Mouse (Mus musculus): ENCODE data around the gene Specc1. TPM values are rescaled to one million over a fixed set of nuclear protein-coding genes. Genes with fewer than 3 reads are reported as not detected.
A peak's percentile ranks its signal among the peaks of the same experiment; 100 is the strongest.

Gene Specc1
- polyA plus RNA-seq, 1 experiment: 27.7 TPM

DNA sequence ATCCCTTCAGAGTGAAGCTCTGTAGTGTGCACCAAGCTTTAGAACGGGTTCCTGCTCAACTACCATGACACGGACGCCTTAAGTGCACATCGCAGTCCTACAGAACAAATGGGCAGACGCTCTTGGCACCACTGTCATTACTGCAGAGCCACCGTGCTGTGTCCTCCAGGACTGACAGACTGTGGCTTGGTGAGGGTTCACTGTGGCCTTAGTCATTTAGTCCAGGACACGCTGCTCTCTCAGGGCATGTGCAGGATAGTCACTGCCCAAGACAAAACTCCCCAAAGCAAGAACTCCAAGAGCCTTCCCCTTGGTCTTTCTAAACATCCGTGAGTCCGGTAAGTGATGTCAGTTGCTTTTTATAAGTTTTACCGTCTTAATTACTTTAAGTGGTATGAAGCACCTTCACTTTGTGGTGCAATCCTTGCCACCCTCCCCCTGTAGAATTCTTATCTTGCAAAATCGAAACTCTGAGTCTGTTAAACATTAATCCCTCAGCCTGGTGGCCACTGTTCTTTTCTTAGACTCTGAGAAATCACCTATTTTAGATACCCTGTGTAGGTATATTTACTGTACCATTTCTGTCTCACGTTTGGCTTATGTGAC is 256.9 kb downstream of the Specc1 start:
- no peaks in the 10 kb centered on the region for H3K27me3 ChIP-seq (ENCODE audit: control insufficient read depth, insufficient read depth, insufficient read length)
- no peaks in the 10 kb centered on the region for H3K79me2 ChIP-seq (ENCODE audit: control insufficient read depth, insufficient read depth)
- H3K4me3 ChIP-seq: no peak overlapping the region
- H3K36me3 ChIP-seq (ENCODE audit: control insufficient read depth, insufficient read depth): peaks cover 24% of the 10 kb centered on the region
- H3ac ChIP-seq (ENCODE audit: control insufficient read depth, insufficient read length): no peak overlapping the region
- TF ChIP-seq MYOG (IDR thresholded peaks at IDR 0.05; ENCODE audit: control insufficient read depth in 1 of 3, insufficient read depth in 1 of 3, insufficient read length in 2 of 3, low read depth in 2 of 3) (no peak), REST (IDR thresholded peaks at IDR 0.05; ENCODE audit: insufficient read depth, insufficient read length) (no peak), POLR2AphosphoS2 (IDR thresholded peaks at IDR 0.05; ENCODE audit: insufficient read length, low read depth) (no peak), TCF12 (IDR thresholded peaks at IDR 0.05; ENCODE audit: insufficient read depth, poor library complexity, severe bottlenecking) (no peak), MAX (IDR thresholded peaks at IDR 0.05; ENCODE audit: low read depth) (no peak), CEBPB (IDR thresholded peaks at IDR 0.05; ENCODE audit: insufficient read depth, poor library complexity, severe bottlenecking) (no peak), POLR2A (IDR thresholded peaks at IDR 0.05; ENCODE audit: insufficient read length, low read depth) (no peak), E2F4 (IDR thresholded peaks at IDR 0.05; ENCODE audit: insufficient read depth) (no peak), SRF (IDR thresholded peaks at IDR 0.05; ENCODE audit: control insufficient read depth, insufficient read length, low read depth) (no peak), TCF3 (IDR thresholded peaks at IDR 0.05; ENCODE audit: insufficient read length, low read depth) (no peak), USF1 (IDR thresholded peaks at IDR 0.05; ENCODE audit: low read depth) (no peak), MYOD1 (IDR thresholded peaks at IDR 0.05; ENCODE audit: control insufficient read depth in 1 of 3, insufficient read length in 2 of 3, low read depth in 2 of 3) (no peak)
- H3K4me2 ChIP-seq (ENCODE audit: low read depth): no peak overlapping the region

DNA sequence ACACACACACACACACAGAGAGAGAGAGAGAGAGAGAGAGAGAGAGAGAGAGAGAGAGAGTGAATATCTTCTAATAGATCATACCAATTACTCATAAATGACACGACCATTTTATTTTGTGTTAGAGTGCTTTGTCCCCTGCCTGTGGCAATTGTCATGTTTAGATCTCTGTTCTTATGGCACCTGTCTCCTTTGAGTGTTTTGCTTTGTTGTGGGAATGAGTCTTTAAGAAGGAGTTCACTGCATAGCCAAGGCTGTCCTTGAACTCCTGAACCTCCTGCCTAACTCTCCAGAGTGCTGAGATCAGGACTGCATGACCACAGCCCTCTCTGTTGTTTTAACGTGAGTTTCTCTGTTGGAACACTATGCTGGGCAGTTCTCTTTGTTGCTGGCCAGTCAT is 258.5 kb downstream of the Specc1 start:
- TF ChIP-seq E2F4 (IDR thresholded peaks at IDR 0.05; ENCODE audit: insufficient read depth) (no peak), REST (IDR thresholded peaks at IDR 0.05; ENCODE audit: insufficient read depth, insufficient read length) (no peak), USF1 (IDR thresholded peaks at IDR 0.05; ENCODE audit: low read depth) (no peak), SRF (IDR thresholded peaks at IDR 0.05; ENCODE audit: control insufficient read depth, insufficient read length, low read depth) (no peak), TCF12 (IDR thresholded peaks at IDR 0.05; ENCODE audit: insufficient read depth, poor library complexity, severe bottlenecking) (no peak), POLR2AphosphoS2 (IDR thresholded peaks at IDR 0.05; ENCODE audit: insufficient read length, low read depth) (no peak), MYOG (IDR thresholded peaks at IDR 0.05; ENCODE audit: control insufficient read depth in 1 of 3, insufficient read depth in 1 of 3, insufficient read length in 2 of 3, low read depth in 2 of 3) (no peak), POLR2A (IDR thresholded peaks at IDR 0.05; ENCODE audit: insufficient read length, low read depth) (no peak), MYOD1 (IDR thresholded peaks at IDR 0.05; ENCODE audit: control insufficient read depth in 1 of 3, insufficient read length in 2 of 3, low read depth in 2 of 3) (no peak), MAX (IDR thresholded peaks at IDR 0.05; ENCODE audit: low read depth) (no peak), TCF3 (IDR thresholded peaks at IDR 0.05; ENCODE audit: insufficient read length, low read depth) (no peak), CEBPB (IDR thresholded peaks at IDR 0.05; ENCODE audit: insufficient read depth, poor library complexity, severe bottlenecking) (no peak)
- Histone ChIP-seq H3K4me3 (no peak overlapping the region), H3K4me2 (ENCODE audit: low read depth) (no peak overlapping the region), H3K79me2 (ENCODE audit: control insufficient read depth, insufficient read depth) (no peaks in the 10 kb centered on the region), H3K36me3 (ENCODE audit: control insufficient read depth, insufficient read depth) (peaks cover 16% of the 10 kb centered on the region), H3K27me3 (ENCODE audit: control insufficient read depth, insufficient read depth, insufficient read length) (no peaks in the 10 kb centered on the region), H3ac (ENCODE audit: control insufficient read depth, insufficient read length) (no peak overlapping the region)

DNA sequence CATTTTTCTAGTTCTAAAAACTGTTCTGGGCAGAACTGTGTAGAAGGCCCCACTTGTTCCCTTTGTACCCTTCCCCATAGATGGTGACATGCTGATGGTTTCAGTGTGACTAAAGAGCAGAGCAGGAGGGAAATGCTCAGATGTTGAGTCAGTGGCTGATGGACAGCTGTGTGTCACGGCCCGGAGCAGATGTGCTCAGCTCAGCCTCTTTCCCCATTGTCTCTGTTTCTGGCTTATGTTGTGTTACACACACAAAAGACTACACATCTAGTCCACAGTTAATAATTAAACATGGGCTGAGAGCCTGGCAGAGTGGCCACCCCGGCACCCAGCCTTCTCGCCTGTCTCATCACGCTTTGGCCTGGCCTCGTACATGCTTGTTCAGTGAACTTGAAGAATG is 261.2 kb downstream of the Specc1 start:
- Histone ChIP-seq H3K36me3 (ENCODE audit: control insufficient read depth, insufficient read depth) (peaks cover 4% of the 10 kb centered on the region), H3ac (ENCODE audit: control insufficient read depth, insufficient read length) (no peak overlapping the region), H3K27me3 (ENCODE audit: control insufficient read depth, insufficient read depth, insufficient read length) (no peaks in the 10 kb centered on the region), H3K4me3 (no peak overlapping the region), H3K79me2 (ENCODE audit: control insufficient read depth, insufficient read depth) (no peaks in the 10 kb centered on the region), H3K4me2 (ENCODE audit: low read depth) (peak overlapping the region; percentile 12)
- TF ChIP-seq MAX (IDR thresholded peaks at IDR 0.05; ENCODE audit: low read depth) (no peak), SRF (IDR thresholded peaks at IDR 0.05; ENCODE audit: control insufficient read depth, insufficient read length, low read depth) (no peak), MYOG (IDR thresholded peaks at IDR 0.05; ENCODE audit: control insufficient read depth in 1 of 3, insufficient read depth in 1 of 3, insufficient read length in 2 of 3, low read depth in 2 of 3) (peak in 1 of 3 experiments; percentile 67), POLR2A (IDR thresholded peaks at IDR 0.05; ENCODE audit: insufficient read length, low read depth) (no peak), CEBPB (IDR thresholded peaks at IDR 0.05; ENCODE audit: insufficient read depth, poor library complexity, severe bottlenecking) (no peak), TCF3 (IDR thresholded peaks at IDR 0.05; ENCODE audit: insufficient read length, low read depth) (no peak), E2F4 (IDR thresholded peaks at IDR 0.05; ENCODE audit: insufficient read depth) (no peak), MYOD1 (IDR thresholded peaks at IDR 0.05; ENCODE audit: control insufficient read depth in 1 of 3, insufficient read length in 2 of 3, low read depth in 2 of 3) (peak in 2 of 3 experiments; percentile 62 to 82), REST (IDR thresholded peaks at IDR 0.05; ENCODE audit: insufficient read depth, insufficient read length) (no peak), POLR2AphosphoS2 (IDR thresholded peaks at IDR 0.05; ENCODE audit: insufficient read length, low read depth) (no peak), USF1 (IDR thresholded peaks at IDR 0.05; ENCODE audit: low read depth) (no peak), TCF12 (IDR thresholded peaks at IDR 0.05; ENCODE audit: insufficient read depth, poor library complexity, severe bottlenecking) (no peak)

DNA sequence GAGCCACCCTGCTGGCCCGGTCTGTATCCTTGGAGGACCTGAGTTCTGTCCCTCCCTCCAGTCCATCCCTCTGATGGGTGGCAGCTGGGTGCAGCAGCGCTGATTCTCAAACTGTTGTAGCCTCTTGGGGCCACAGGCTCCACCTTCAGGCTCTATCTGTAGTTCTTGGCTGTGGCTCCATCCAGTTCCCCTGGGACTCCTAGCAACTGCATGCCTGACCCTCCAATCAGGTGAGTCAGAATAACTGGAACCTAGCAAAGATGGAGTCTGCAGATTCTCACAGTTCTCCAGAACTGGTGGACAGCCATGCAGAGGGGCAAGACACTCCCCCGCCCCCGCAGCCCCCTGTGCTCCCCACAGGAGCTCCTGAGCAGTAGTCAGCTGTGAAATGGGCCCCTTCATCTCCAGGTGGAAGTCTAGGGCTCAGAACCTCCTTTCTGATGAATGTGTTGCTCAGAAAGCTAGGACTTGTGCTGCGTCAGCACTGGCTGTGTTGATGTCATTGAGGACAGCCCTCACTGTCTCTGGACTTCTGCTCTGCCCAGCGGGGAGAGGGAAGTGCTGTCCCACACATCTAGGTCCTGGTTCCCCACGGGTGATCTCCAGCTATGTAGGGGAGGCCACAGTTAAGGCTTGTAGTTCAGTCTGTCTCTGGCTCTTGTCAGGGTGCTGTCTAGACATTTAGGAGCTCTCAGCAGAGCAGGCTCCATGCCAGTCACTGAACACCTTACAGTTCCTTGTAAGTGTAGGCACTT is 264.4 kb downstream of the Specc1 start:
- Histone ChIP-seq H3K79me2 (ENCODE audit: control insufficient read depth, insufficient read depth) (no peaks in the 10 kb centered on the region), H3K4me3 (no peak overlapping the region), H3ac (ENCODE audit: control insufficient read depth, insufficient read length) (no peak overlapping the region), H3K4me2 (ENCODE audit: low read depth) (peak overlapping the region; percentile 8), H3K36me3 (ENCODE audit: control insufficient read depth, insufficient read depth) (no peaks in the 10 kb centered on the region), H3K27me3 (ENCODE audit: control insufficient read depth, insufficient read depth, insufficient read length) (no peaks in the 10 kb centered on the region)
- TF ChIP-seq POLR2AphosphoS2 (IDR thresholded peaks at IDR 0.05; ENCODE audit: insufficient read length, low read depth) (no peak), POLR2A (IDR thresholded peaks at IDR 0.05; ENCODE audit: insufficient read length, low read depth) (no peak), REST (IDR thresholded peaks at IDR 0.05; ENCODE audit: insufficient read depth, insufficient read length) (no peak), MYOG (IDR thresholded peaks at IDR 0.05; ENCODE audit: control insufficient read depth in 1 of 3, insufficient read depth in 1 of 3, insufficient read length in 2 of 3, low read depth in 2 of 3) (no peak), MYOD1 (IDR thresholded peaks at IDR 0.05; ENCODE audit: control insufficient read depth in 1 of 3, insufficient read length in 2 of 3, low read depth in 2 of 3) (no peak), TCF3 (IDR thresholded peaks at IDR 0.05; ENCODE audit: insufficient read length, low read depth) (no peak), CEBPB (IDR thresholded peaks at IDR 0.05; ENCODE audit: insufficient read depth, poor library complexity, severe bottlenecking) (no peak), MAX (IDR thresholded peaks at IDR 0.05; ENCODE audit: low read depth) (no peak), SRF (IDR thresholded peaks at IDR 0.05; ENCODE audit: control insufficient read depth, insufficient read length, low read depth) (no peak), TCF12 (IDR thresholded peaks at IDR 0.05; ENCODE audit: insufficient read depth, poor library complexity, severe bottlenecking) (no peak), USF1 (IDR thresholded peaks at IDR 0.05; ENCODE audit: low read depth) (no peak), E2F4 (IDR thresholded peaks at IDR 0.05; ENCODE audit: insufficient read depth) (no peak)

All from myocyte (in vitro differentiated cells).